Mouse (Mus musculus) kidney, adult 18-20 months (tissue): ENCODE data around the gene Clns1a.

Experiments used
- DNase-seq: peaks from one replicate; pipeline ENCODE4 v3.0.0; 2021

The Clns1a gene

GRCm38 (mm10) chr7:97696506-97697254, at the start of gene Clns1a:
TSS of gene Clns1a (plus strand) at chr7:97696634.
- DNase-seq, result peak; percentile 92

- DNase-seq, result no peak
Observed at GRCm38 (mm10) chr7:97647656-97648055, 48.8 kb upstream of the Clns1a start.

GRCm38 (mm10) chr7:97650729-97651128, 45.7 kb upstream of the Clns1a start:
- DNase-seq, result no peak

- no peak for DNase-seq
Observed at GRCm38 (mm10) chr7:97656144-97656543, 40.3 kb upstream of the Clns1a start.

- no peak for DNase-seq
Observed at GRCm38 (mm10) chr7:97661634-97662033, 34.8 kb upstream of the Clns1a start.

GRCm38 (mm10) chr7:97679239-97679638, 17.2 kb upstream of the Clns1a start:
- DNase-seq, result no peak

GRCm38 (mm10) chr7:97687831-97688230, 8.6 kb upstream of the Clns1a start:
- no peak for DNase-seq

- DNase-seq, result no peak
Observed at GRCm38 (mm10) chr7:97695441-97695840, 993 bp upstream of the Clns1a start.

GRCm38 (mm10) chr7:97696133-97696505, 315 bp upstream of the Clns1a start:
- no peak for DNase-seq

GRCm38 (mm10) chr7:97700173-97700572, 3.7 kb downstream of the Clns1a start:
- DNase-seq, result no peak

GRCm38 (mm10) chr7:97701106-97701505, 4.7 kb downstream of the Clns1a start:
- no peak for DNase-seq

GRCm38 (mm10) chr7:97707123-97707522, 10.7 kb downstream of the Clns1a start:
- DNase-seq, result peak; percentile 24

- no peak for DNase-seq
Observed at GRCm38 (mm10) chr7:97707809-97708208, 11.4 kb downstream of the Clns1a start.

GRCm38 (mm10) chr7:97709204-97709603, 12.8 kb downstream of the Clns1a start:
- DNase-seq, result no peak

GRCm38 (mm10) chr7:97714651-97715050, 18.2 kb downstream of the Clns1a start:
- DNase-seq, result no peak

GRCm38 (mm10) chr7:97717326-97717725, 20.9 kb downstream of the Clns1a start:
- DNase-seq, result no peak

- no peak for DNase-seq
Observed at GRCm38 (mm10) chr7:97719078-97719477, 22.6 kb downstream of the Clns1a start.

GRCm38 (mm10) chr7:97720109-97720508, 23.7 kb downstream of the Clns1a start:
- DNase-seq, result no peak

GRCm38 (mm10) chr7:97722278-97722918, 26.0 kb downstream of the Clns1a start:
- no peak for DNase-seq

GRCm38 (mm10) chr7:97723646-97724538, 27.5 kb downstream of the Clns1a start:
- no peak for DNase-seq

- no peak for DNase-seq
Observed at GRCm38 (mm10) chr7:97725401-97725800, 29.0 kb downstream of the Clns1a start.

- DNase-seq, result no peak
Observed at GRCm38 (mm10) chr7:97726080-97726479, 29.6 kb downstream of the Clns1a start.

GRCm38 (mm10) chr7:97726778-97727177, 30.3 kb downstream of the Clns1a start:
- no peak for DNase-seq
